Mouse (Mus musculus): ENCODE measurements around the gene Hadh. TPM values are rescaled to one million over a fixed set of nuclear protein-coding genes. Genes with fewer than 3 reads are reported as not detected.

Hadh gene
- polyA plus RNA-seq, 1 experiment from 2014 or later: 77.6 TPM

DNA sequence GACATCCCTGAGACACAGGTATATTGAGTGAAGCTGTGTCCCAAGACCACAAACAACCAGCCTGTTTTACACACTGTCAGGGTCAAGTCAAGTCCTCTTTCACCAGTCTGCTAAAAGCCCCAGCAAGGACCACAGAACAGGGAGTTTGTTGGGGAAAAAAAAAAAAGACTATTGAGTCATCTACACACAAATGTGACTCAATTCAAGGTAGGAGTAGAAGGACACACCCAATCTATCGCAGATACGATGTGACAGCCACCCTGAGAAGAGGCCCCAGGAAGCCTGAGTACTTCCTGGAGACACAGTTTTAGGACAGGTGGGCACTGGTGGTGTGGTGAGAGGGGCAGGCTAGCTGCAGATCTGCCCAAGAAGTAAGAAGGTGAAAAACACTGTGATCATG, 21.6 kb downstream of the Hadh start:
- no peak overlapping the region for H3K4me3 ChIP-seq (ENCODE audit: low read depth, low read length)
- H3K9me3 ChIP-seq (ENCODE audit: control insufficient read depth, low read length): no peaks in the 10 kb centered on the region
- no peak overlapping the region for H3K4me2 ChIP-seq (ENCODE audit: low read depth)
- no peak overlapping the region for H3K9ac ChIP-seq (ENCODE audit: low read length)
- ATAC-seq (ENCODE audit: insufficient read depth, low FRiP score, low TSS enrichment): no peak
- no peaks in the 10 kb centered on the region for H3K27me3 ChIP-seq (ENCODE audit: control insufficient read depth, insufficient read depth, low read length)
- no peaks in the 10 kb centered on the region for H3K4me1 ChIP-seq (ENCODE audit: control insufficient read depth, insufficient read depth, low read length)
- no peaks in the 10 kb centered on the region for H3K36me3 ChIP-seq (ENCODE audit: control insufficient read depth, insufficient read depth, low read length)
- H3K27ac ChIP-seq (ENCODE audit: low read depth, low read length): no peak overlapping the region
- 90% methylated on average over 2 of the region's 2 CpGs for WGBS
- DNase-seq (ENCODE audit: low spot score): no peak

DNA sequence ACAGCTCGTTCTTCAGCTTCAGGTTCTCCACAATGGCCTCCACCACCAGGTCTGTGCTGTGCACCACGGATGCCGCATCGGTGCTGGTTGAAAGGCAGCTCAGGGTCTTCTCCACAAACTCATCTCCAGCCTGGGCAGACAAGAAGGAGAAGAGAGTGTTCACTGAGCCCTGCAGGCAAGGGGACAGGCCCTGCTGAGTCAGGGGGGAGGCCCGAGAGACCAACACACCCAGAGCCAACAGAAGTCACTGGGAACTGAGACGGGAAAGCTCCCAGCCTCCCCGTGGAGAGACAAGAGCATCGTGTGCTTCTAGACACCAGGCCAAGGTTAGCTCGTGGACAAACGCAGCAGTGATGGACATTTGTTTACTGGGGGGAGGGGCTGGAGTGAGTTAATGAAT, 23.5 kb downstream of the Hadh start:
- H3K9me3 ChIP-seq (ENCODE audit: control insufficient read depth, low read length): no peaks in the 10 kb centered on the region
- DNase-seq (ENCODE audit: low spot score): no peak
- ATAC-seq (ENCODE audit: insufficient read depth, low FRiP score, low TSS enrichment): no peak
- no peak overlapping the region for H3K27ac ChIP-seq (ENCODE audit: low read depth, low read length)
- H3K9ac ChIP-seq (ENCODE audit: low read length): no peak overlapping the region
- H3K4me1 ChIP-seq (ENCODE audit: control insufficient read depth, insufficient read depth, low read length): no peaks in the 10 kb centered on the region
- no peaks in the 10 kb centered on the region for H3K36me3 ChIP-seq (ENCODE audit: control insufficient read depth, insufficient read depth, low read length)
- H3K27me3 ChIP-seq (ENCODE audit: control insufficient read depth, insufficient read depth, low read length): no peaks in the 10 kb centered on the region
- H3K4me3 ChIP-seq (ENCODE audit: low read depth, low read length): no peak overlapping the region
- 91% methylated on average over 10 of the region's 10 CpGs for WGBS
- no peak overlapping the region for H3K4me2 ChIP-seq (ENCODE audit: low read depth)

DNA sequence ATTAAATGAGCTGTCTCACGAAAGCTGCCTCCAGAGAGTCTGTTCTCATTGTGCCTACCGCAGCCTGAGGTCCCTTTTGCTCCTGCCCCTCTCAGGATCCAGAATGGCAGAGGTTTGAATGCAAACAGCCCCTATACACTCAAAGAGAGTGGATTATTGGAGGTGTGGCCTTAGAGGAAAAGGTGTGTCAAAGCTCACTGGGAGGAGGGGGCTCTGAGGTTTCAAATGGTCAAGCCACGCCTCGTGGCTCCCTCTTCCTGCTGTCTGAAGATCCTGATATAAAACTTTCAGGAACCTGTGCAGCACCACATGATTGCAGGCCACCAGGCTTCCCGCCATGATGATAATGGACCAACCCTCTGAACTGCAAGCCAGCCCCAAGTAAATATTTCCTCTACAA, 24.1 kb downstream of the Hadh start:
- H3K4me3 ChIP-seq (ENCODE audit: low read depth, low read length): no peak overlapping the region
- no peaks in the 10 kb centered on the region for H3K4me1 ChIP-seq (ENCODE audit: control insufficient read depth, insufficient read depth, low read length)
- no peak overlapping the region for H3K9ac ChIP-seq (ENCODE audit: low read length)
- H3K4me2 ChIP-seq (ENCODE audit: low read depth): no peak overlapping the region
- WGBS: 89% methylated on average over 5 of the region's 5 CpGs
- ATAC-seq (ENCODE audit: insufficient read depth, low FRiP score, low TSS enrichment) (no peak), DNase-seq (ENCODE audit: low spot score) (no peak)
- H3K9me3 ChIP-seq (ENCODE audit: control insufficient read depth, low read length): no peaks in the 10 kb centered on the region
- no peaks in the 10 kb centered on the region for H3K27me3 ChIP-seq (ENCODE audit: control insufficient read depth, insufficient read depth, low read length)
- no peaks in the 10 kb centered on the region for H3K36me3 ChIP-seq (ENCODE audit: control insufficient read depth, insufficient read depth, low read length)
- no peak overlapping the region for H3K27ac ChIP-seq (ENCODE audit: low read depth, low read length)

DNA sequence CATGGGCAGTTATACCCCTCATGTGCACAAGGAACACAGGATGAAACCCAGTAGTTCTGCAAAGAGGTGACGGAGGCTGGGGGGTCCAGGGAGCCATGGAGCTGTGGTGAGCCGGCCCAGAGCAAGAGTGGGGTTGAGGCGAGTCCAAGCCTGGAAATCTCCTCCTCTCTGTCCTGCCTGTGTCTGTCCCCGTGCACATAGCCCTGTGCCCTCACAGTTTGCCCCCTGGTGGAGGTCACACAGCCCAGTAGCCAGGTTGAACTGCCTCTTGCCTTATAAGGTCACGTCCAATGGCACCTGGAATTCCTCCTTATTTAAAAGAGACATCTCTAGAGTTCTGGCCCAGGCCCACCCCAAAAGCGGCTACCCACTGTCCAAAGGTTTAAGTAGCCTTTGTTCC, 24.5 kb downstream of the Hadh start:
- H3K36me3 ChIP-seq (ENCODE audit: control insufficient read depth, insufficient read depth, low read length): no peaks in the 10 kb centered on the region
- no peak for ATAC-seq (ENCODE audit: insufficient read depth, low FRiP score, low TSS enrichment)
- no peak for DNase-seq (ENCODE audit: low spot score)
- H3K27ac ChIP-seq (ENCODE audit: low read depth, low read length): no peak overlapping the region
- no peak overlapping the region for H3K4me3 ChIP-seq (ENCODE audit: low read depth, low read length)
- H3K9me3 ChIP-seq (ENCODE audit: control insufficient read depth, low read length): no peaks in the 10 kb centered on the region
- H3K4me2 ChIP-seq (ENCODE audit: low read depth): no peak overlapping the region
- H3K9ac ChIP-seq (ENCODE audit: low read length): no peak overlapping the region
- no peaks in the 10 kb centered on the region for H3K27me3 ChIP-seq (ENCODE audit: control insufficient read depth, insufficient read depth, low read length)
- 87% methylated on average over 6 of the region's 6 CpGs for WGBS
- no peaks in the 10 kb centered on the region for H3K4me1 ChIP-seq (ENCODE audit: control insufficient read depth, insufficient read depth, low read length)

DNA sequence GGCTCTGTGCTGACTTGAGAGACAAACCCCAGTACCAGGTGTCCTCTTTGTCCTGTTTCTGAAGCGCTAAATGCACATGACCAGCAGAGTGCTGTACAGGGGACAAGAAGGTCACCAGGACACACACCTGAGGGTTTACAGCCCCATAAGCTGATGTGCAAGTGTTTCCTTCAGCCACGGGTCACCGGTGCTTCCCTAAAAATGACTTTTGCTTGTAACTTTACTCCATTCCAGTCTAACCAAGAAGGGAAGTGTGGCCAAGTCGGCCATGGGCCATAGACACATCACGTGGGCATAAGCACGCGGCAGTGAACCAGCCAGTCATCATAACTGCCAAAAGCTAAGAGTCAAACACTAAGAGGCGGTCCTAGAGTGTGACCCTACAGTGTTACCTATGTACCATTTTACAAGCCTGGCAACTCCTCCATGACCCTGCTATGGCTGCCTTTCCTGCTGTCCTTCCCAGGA, 25.3 kb downstream of the Hadh start:
- Histone ChIP-seq H3K4me3 (ENCODE audit: low read depth, low read length) (no peak overlapping the region), H3K4me1 (ENCODE audit: control insufficient read depth, insufficient read depth, low read length) (no peaks in the 10 kb centered on the region), H3K36me3 (ENCODE audit: control insufficient read depth, insufficient read depth, low read length) (no peaks in the 10 kb centered on the region), H3K4me2 (ENCODE audit: low read depth) (no peak overlapping the region), H3K9ac (ENCODE audit: low read length) (no peak overlapping the region), H3K9me3 (ENCODE audit: control insufficient read depth, low read length) (no peaks in the 10 kb centered on the region), H3K27me3 (ENCODE audit: control insufficient read depth, insufficient read depth, low read length) (no peaks in the 10 kb centered on the region), H3K27ac (ENCODE audit: low read depth, low read length) (no peak overlapping the region)
- WGBS: 92% methylated on average over 8 of the region's 8 CpGs
- ATAC-seq (ENCODE audit: insufficient read depth, low FRiP score, low TSS enrichment) (no peak), DNase-seq (ENCODE audit: low spot score) (no peak)

DNA sequence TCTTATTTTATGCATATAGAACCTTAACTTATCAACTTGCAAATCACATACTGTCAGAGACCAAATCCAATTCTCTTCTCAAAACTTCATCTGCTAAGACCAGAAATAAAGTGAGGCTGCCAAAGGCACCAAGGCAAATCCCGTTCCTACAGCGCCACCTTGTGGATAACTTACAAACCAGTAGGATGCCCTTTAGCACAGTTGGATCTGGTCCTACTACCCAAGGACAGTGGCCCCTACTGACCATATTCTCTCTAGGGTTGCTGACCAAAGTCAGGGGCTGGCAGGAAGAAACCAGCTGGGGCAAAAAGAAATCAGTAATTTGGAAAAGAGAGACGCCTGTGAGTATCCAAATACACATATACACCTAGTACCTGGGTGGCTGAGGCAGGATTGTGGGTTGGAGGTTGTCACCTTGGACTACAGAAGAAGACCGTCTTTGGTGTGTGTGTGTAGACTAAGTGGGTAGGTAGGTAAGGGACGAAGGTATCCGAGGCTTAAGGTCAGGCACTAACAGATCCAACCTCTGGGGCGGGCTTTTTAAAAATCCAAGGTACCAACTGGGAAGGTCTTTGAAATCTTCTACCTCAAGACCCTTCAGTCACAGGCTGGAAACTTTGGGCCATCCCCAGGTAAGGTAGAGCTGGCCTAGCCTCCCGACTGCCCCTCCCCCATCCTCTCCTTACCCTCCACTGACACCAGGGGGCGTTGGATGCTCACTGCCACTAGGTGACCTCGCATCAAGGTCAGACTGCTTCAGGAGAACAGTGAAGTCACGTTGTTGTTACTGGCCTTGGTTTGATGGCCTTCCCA, 25.9 kb downstream of the Hadh start:
- H3K27ac ChIP-seq (ENCODE audit: low read depth, low read length): no peak overlapping the region
- H3K27me3 ChIP-seq (ENCODE audit: control insufficient read depth, insufficient read depth, low read length): no peaks in the 10 kb centered on the region
- no peaks in the 10 kb centered on the region for H3K4me1 ChIP-seq (ENCODE audit: control insufficient read depth, insufficient read depth, low read length)
- H3K36me3 ChIP-seq (ENCODE audit: control insufficient read depth, insufficient read depth, low read length): no peaks in the 10 kb centered on the region
- no peak for ATAC-seq (ENCODE audit: insufficient read depth, low FRiP score, low TSS enrichment)
- no peaks in the 10 kb centered on the region for H3K9me3 ChIP-seq (ENCODE audit: control insufficient read depth, low read length)
- 63% methylated on average over 11 of the region's 11 CpGs for WGBS
- no peak overlapping the region for H3K9ac ChIP-seq (ENCODE audit: low read length)
- DNase-seq (ENCODE audit: low spot score): peak; percentile 53
- H3K4me3 ChIP-seq (ENCODE audit: low read depth, low read length): no peak overlapping the region
- H3K4me2 ChIP-seq (ENCODE audit: low read depth): no peak overlapping the region

DNA sequence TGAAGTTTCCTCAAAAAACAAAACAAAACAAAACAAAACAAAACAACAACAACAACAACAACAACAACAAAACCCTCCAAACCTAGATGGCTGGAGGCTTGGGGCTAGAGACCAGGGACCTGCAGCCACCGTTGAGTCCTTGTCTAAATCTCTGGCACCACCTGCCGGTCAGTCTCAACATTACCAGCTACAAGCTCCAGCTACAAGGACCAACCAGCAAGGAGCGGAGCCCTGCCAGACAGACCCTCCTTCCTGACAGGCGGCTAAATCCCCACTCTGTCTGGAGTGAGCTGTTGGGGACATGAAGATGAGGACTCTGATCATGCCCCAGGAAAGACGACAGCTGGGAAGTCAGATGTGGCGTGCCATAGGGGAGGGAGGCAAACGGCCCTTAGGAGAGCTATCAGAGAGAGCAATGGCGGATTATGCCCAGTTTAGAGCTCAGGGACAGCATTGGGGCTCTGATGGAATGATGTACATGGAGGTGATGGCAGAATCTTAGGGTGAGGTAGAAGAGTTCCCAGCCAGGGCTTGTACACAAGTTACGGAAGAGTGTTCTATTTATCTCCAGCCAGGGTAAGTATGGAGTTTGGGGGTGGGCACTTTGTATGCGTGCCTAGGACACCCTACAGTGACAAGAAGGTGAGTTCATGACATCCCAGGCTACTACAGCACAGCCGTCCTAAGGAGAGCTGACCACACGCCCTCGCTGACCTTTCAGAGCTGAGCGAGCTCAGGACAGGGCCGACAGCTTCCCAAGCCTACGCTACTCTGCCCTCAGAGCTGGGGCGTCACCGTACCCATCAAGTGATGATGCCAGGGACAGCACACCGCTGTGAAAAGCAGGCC, 33.9 kb downstream of the Hadh start:
- peak; percentile 88 for DNase-seq (ENCODE audit: low spot score)
- no peak overlapping the region for H3K27ac ChIP-seq (ENCODE audit: low read depth, low read length)
- no peaks in the 10 kb centered on the region for H3K9me3 ChIP-seq (ENCODE audit: control insufficient read depth, low read length)
- H3K27me3 ChIP-seq (ENCODE audit: control insufficient read depth, insufficient read depth, low read length): no peaks in the 10 kb centered on the region
- H3K9ac ChIP-seq (ENCODE audit: low read length): no peak overlapping the region
- H3K4me1 ChIP-seq (ENCODE audit: control insufficient read depth, insufficient read depth, low read length): no peaks in the 10 kb centered on the region
- H3K4me2 ChIP-seq (ENCODE audit: low read depth): no peak overlapping the region
- no peak overlapping the region for H3K4me3 ChIP-seq (ENCODE audit: low read depth, low read length)
- H3K36me3 ChIP-seq (ENCODE audit: control insufficient read depth, insufficient read depth, low read length): no peaks in the 10 kb centered on the region
- ATAC-seq (ENCODE audit: insufficient read depth, low FRiP score, low TSS enrichment): peak; percentile 60; the same call in 1 of the 2 replicates
- 64% methylated on average over 19 of the region's 19 CpGs for WGBS

DNA sequence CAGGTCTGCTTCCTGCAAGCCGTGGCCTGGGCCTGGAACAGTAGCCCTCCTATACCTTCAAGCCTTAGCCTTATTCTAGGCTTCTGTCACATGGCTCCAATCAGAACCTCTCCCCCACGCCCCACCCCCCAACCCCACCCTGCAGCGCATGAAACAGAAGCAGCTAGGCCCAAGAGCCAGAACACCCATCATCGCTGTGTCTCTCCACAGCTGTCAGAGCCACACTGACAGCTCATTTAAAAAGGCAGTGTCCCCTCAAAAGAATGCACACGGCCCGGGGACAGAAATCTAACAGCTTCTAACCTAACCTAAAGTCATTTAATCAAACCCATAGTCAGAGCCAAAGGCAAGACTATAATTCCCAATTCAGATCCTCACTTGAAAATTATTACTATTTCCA, 34.8 kb downstream of the Hadh start:
- H3K27ac ChIP-seq (ENCODE audit: low read depth, low read length): no peak overlapping the region

More for the DNA sequence above, 34.8 kb downstream of the Hadh start:
- no peaks in the 10 kb centered on the region for H3K27me3 ChIP-seq (ENCODE audit: control insufficient read depth, insufficient read depth, low read length)
- no peaks in the 10 kb centered on the region for H3K9me3 ChIP-seq (ENCODE audit: control insufficient read depth, low read length)
- ATAC-seq (ENCODE audit: insufficient read depth, low FRiP score, low TSS enrichment) (no peak), DNase-seq (ENCODE audit: low spot score) (no peak)
- WGBS: 89% methylated on average over 6 of the region's 6 CpGs
- H3K4me1 ChIP-seq (ENCODE audit: control insufficient read depth, insufficient read depth, low read length): no peaks in the 10 kb centered on the region
- no peak overlapping the region for H3K9ac ChIP-seq (ENCODE audit: low read length)
- H3K4me2 ChIP-seq (ENCODE audit: low read depth): no peak overlapping the region
- H3K4me3 ChIP-seq (ENCODE audit: low read depth, low read length): no peak overlapping the region
- no peaks in the 10 kb centered on the region; the same call in 1 of the 2 replicates for H3K36me3 ChIP-seq (ENCODE audit: control insufficient read depth, insufficient read depth, low read length)
